Mouse (Mus musculus) heart, adult 9 months (tissue): ENCODE measurements at regions not wholly inside any gene's neighbourhood (a gene's known extent, or its start where the extent isn't known, plus 50 kb on each side); places are given as distances from the start of the nearest gene placed in this dataset.

ENCODE experiments used
- DNase-seq, 2 experiments: peaks; one replicate each; pipeline ENCODE4 v3.0.0; 2022; ENCODE audit warnings: low spot score in 2 of 2

DNA sequence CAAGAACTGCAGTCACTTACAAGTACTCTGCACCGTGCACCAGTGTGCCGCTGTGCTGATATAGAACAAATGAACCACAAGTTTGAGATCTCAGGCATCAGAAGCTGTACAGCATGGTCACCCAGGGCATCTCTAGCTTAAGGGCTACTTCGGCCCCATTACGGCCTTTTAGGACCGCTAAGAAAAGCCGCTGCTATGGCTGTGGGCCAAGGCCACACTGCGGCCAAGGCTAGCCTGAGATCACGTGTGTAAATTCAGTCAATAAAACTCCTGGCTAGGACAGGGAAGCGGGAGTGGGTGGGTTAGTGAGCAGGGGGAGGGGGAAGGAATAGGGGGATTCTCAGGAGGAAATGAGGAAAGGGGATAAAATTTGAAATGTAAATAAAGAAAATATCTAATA is 50.9 kb upstream of the Atp12a start:
- no peak for DNase-seq

DNA sequence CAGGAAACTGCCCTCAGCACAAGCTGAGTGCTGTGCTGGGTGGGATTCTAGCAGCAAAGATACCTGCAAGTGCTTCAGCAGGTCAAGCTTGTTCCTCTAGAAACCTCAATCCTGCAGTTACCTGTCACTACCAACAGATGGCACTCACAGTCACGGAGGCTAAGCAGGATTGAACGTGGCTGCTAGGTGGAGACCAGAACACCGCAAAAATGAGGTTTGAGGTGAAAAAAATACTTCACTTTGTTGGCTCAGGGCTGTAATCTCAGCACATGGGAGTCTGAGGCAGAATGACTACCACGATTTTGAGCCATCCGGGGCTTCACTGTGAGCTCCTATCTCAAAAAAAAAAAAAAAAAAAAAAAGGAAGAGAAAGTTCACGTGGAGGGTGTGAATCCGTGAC is 50.4 kb upstream of the Atp12a start:
- peak; percentile 11 to 19 for DNase-seq
